Comparison of ENCODE assay signal across 8 mouse cellular contexts in genomic region chr1:92648673-92649072, GRCm38 (mm10). TPM values are rescaled to one million over a fixed set of nuclear protein-coding genes. Genes with fewer than 3 reads are reported as not detected.
DNase-seq lines count a peak whose midpoint lies in the region; ATAC-seq and TF ChIP-seq lines count a peak whose summit lies in the region.

Gene Otos, minus strand, starts transcription at chr1:92648841.

- no peaks in the 10 kb centered on the region for H3K27me3 ChIP-seq in limb, embryonic 14.5 days (ENCODE audit: control insufficient read depth, insufficient read depth, low read length)

- no peaks in the 10 kb centered on the region; the same call in 1 of the 2 replicates for H3K4me1 ChIP-seq in limb, embryonic 14.5 days (ENCODE audit: control insufficient read depth, insufficient read depth, low read length)

- no peaks in the 10 kb centered on the region for H3K36me3 ChIP-seq in limb, embryonic 14.5 days (ENCODE audit: control insufficient read depth, insufficient read depth, low read length)

- peak; percentile 59 for ATAC-seq in common myeloid progenitor, adult 5-6 weeks (replicated peaks; ENCODE audit: low read depth, poor library complexity, severe bottlenecking)
- peak; percentile 83 for ATAC-seq in limb, embryonic 14.5 days (ENCODE audit: low FRiP score, low read depth)
- ATAC-seq in monocyte, adult 5-6 weeks (replicated peaks; ENCODE audit: insufficient number of reproducible peaks, low FRiP score, low TSS enrichment, poor library complexity, severe bottlenecking): peak; percentile 64

- no peak within 1 kb of the TSS for H3K4me2 ChIP-seq in limb, embryonic 14.5 days (replicated peaks; ENCODE audit: low read depth, low read length, severe bottlenecking)

- 28% methylated on average over 8 of the region's 8 CpGs for WGBS in limb, embryonic 14.5 days

- TF ChIP-seq POLR2A in limb, embryonic 14.5 days (IDR thresholded peaks at IDR 0.05; ENCODE audit: borderline replicate concordance, extremely low read depth, insufficient read depth, insufficient read length): no peak

- DNase-seq in urinary bladder, postnatal 25 days (ENCODE audit: low spot score): peak; percentile 52
- DNase-seq in urinary bladder, postnatal 10 days (ENCODE audit: low spot score): no peak
- DNase-seq in gastrocnemius, postnatal 14 days: peak; percentile 79
- DNase-seq in kidney, adult 18-20 months: peak; percentile 71
- peak; percentile 78 for DNase-seq in limb, embryonic 14.5 days (ENCODE audit: low spot score)
- peak; percentile 23 to 40 for DNase-seq in spleen, postnatal 14 days (ENCODE audit: low spot score in 2 of 2)

- H3K9ac ChIP-seq in limb, embryonic 14.5 days (ENCODE audit: low read depth, low read length, severe bottlenecking): no peak within 1 kb of the TSS

- intact Hi-C loops in gastrocnemius, postnatal 14 days (cut with DNase I; ENCODE audit: low total_unique reads): no loop called here

- H3K4me3 ChIP-seq in limb, embryonic 14.5 days (replicated peaks; ENCODE audit: low read length): no peak within 1 kb of the TSS

- H3K9me3 ChIP-seq in limb, embryonic 14.5 days (ENCODE audit: control insufficient read depth, low read length): no peaks in the 10 kb centered on the region

- no peak within 1 kb of the TSS for H3K27ac ChIP-seq in limb, embryonic 14.5 days (replicated peaks; ENCODE audit: low read depth, low read length)

RNA-seq across cellular contexts. Expression of gene Otos, which starts in this region (rescaled TPM):
- 6.0 and 8.2 TPM in 2 replicates for total RNA-seq in common myeloid progenitor, adult 5-6 weeks (2017)
- total RNA-seq in gastrocnemius, postnatal 14 days (2021): under 1 TPM; 0.33 to 0.64 TPM
- 0.19 TPM in 1 of 2 replicates, not detected in the other for polyA plus RNA-seq in limb, embryonic 14.5 days (2012; rRNA removed)
- polyA plus RNA-seq in limb, embryonic 14.5 days (2014; fragmentation: Nextera tagmentation; extraction: Ambion mirVana): not detected in 2 replicates
- not detected in 3 replicates for total RNA-seq in monocyte, adult 5-6 weeks (2017)

Comparison
In these comparisons a context has a peak if more than half of its experiments do, and no peak if none do; other contexts are left out.
1. Peak in DNase-seq in gastrocnemius, postnatal 14 days; RNA of the gene not detected or under 1 TPM.
2. Peak in DNase-seq and ATAC-seq in limb, embryonic 14.5 days; RNA of the gene not detected or under 1 TPM.
3. Peak in ATAC-seq in monocyte, adult 5-6 weeks; RNA of the gene not detected or under 1 TPM.